Mouse (Mus musculus): ENCODE measurements around the gene Fgfr2. TPM values are rescaled to one million over a fixed set of nuclear protein-coding genes. Genes with fewer than 3 reads are reported as not detected.
A peak's percentile ranks its signal among the peaks of the same experiment; 100 is the strongest.

Gene Fgfr2
- polyA plus RNA-seq, 1 experiment from 2014 or later: 133 TPM

- Histone ChIP-seq H3K27ac (ENCODE audit: low read depth, low read length) (no peak overlapping the region), H3K36me3 (ENCODE audit: control insufficient read depth, insufficient read depth, low read length) (peaks cover 30% of the 10 kb centered on the region), H3K27me3 (ENCODE audit: control insufficient read depth, insufficient read depth, low read length) (no peaks in the 10 kb centered on the region), H3K4me3 (ENCODE audit: low read length) (no peak overlapping the region), H3K9me3 (ENCODE audit: control insufficient read depth, low read length) (no peaks in the 10 kb centered on the region), H3K9ac (ENCODE audit: low read depth, low read length) (no peak overlapping the region; the same call in 1 of the 2 replicates), H3K4me1 (ENCODE audit: control insufficient read depth, insufficient read depth, low read length) (peaks cover 6% of the 10 kb centered on the region; the same call in 1 of the 2 replicates), H3K4me2 (replicated peaks; ENCODE audit: low read depth, low read length) (no peak overlapping the region)
- 92% methylated on average over 22 of the region's 22 CpGs for WGBS
- ATAC-seq (ENCODE audit: low FRiP score, low TSS enrichment): no peak
Measured at GRCm38 (mm10) chr7:132759405-132759891, 363.7 kb downstream of the Fgfr2 start.

DNA sequence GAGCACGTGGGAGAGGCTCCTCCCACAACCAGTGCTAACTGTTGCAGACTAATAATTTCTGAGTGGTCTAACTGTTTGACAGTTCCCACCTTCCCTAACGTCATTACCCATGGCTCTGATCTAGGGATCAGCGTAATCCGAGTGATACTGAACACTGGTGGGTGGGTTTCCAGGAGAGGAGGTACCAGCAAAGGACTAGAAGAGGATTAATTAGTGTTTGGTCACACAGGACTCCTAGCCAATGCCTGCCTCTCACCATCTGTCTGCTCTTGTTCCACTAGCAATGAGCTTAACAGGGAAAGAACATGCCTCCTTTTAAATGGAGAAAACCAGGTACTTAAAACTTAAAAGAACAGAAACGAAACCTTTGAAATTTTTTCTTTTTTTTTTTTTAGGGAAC is 364.3 kb downstream of the Fgfr2 start:
- Histone ChIP-seq H3K27ac (ENCODE audit: low read depth, low read length) (no peak overlapping the region), H3K36me3 (ENCODE audit: control insufficient read depth, insufficient read depth, low read length) (peaks cover 27% of the 10 kb centered on the region), H3K9ac (ENCODE audit: low read depth, low read length) (no peak overlapping the region), H3K4me3 (ENCODE audit: low read length) (no peak overlapping the region), H3K4me1 (ENCODE audit: control insufficient read depth, insufficient read depth, low read length) (peaks cover 9% of the 10 kb centered on the region; the same call in 1 of the 2 replicates), H3K4me2 (replicated peaks; ENCODE audit: low read depth, low read length) (no peak overlapping the region), H3K27me3 (ENCODE audit: control insufficient read depth, insufficient read depth, low read length) (no peaks in the 10 kb centered on the region), H3K9me3 (ENCODE audit: control insufficient read depth, low read length) (no peaks in the 10 kb centered on the region)
- 62% methylated on average over 5 of the region's 5 CpGs for WGBS
- ATAC-seq (ENCODE audit: low FRiP score, low TSS enrichment): no peak

GRCm38 (mm10) chr7:132756325-132756724 is 366.8 kb downstream of the Fgfr2 start:
- no peak for ATAC-seq (ENCODE audit: low FRiP score, low TSS enrichment)
- Histone ChIP-seq H3K4me3 (ENCODE audit: low read length) (no peak overlapping the region), H3K9ac (ENCODE audit: low read depth, low read length) (no peak overlapping the region), H3K9me3 (ENCODE audit: control insufficient read depth, low read length) (no peaks in the 10 kb centered on the region), H3K4me2 (replicated peaks; ENCODE audit: low read depth, low read length) (no peak overlapping the region), H3K27ac (ENCODE audit: low read depth, low read length) (no peak overlapping the region), H3K4me1 (ENCODE audit: control insufficient read depth, insufficient read depth, low read length) (peaks cover 9% of the 10 kb centered on the region; the same call in 1 of the 2 replicates), H3K27me3 (ENCODE audit: control insufficient read depth, insufficient read depth, low read length) (no peaks in the 10 kb centered on the region), H3K36me3 (ENCODE audit: control insufficient read depth, insufficient read depth, low read length) (peaks cover 24% of the 10 kb centered on the region)
- 91% methylated on average over 5 of the region's 5 CpGs for WGBS

- Histone ChIP-seq H3K4me1 (ENCODE audit: control insufficient read depth, insufficient read depth, low read length) (peaks cover 9% of the 10 kb centered on the region; the same call in 1 of the 2 replicates), H3K9ac (ENCODE audit: low read depth, low read length) (no peak overlapping the region), H3K27me3 (ENCODE audit: control insufficient read depth, insufficient read depth, low read length) (no peaks in the 10 kb centered on the region), H3K4me3 (ENCODE audit: low read length) (no peak overlapping the region), H3K4me2 (replicated peaks; ENCODE audit: low read depth, low read length) (no peak overlapping the region), H3K9me3 (ENCODE audit: control insufficient read depth, low read length) (no peaks in the 10 kb centered on the region), H3K27ac (ENCODE audit: low read depth, low read length) (peak overlapping the region; percentile 12; the same call in 1 of the 2 replicates), H3K36me3 (ENCODE audit: control insufficient read depth, insufficient read depth, low read length) (peaks cover 18% of the 10 kb centered on the region)
- no peak for ATAC-seq (ENCODE audit: low FRiP score, low TSS enrichment)
- 42% methylated on average over 3 of the region's 3 CpGs for WGBS
Measured at GRCm38 (mm10) chr7:132754389-132754750, 368.8 kb downstream of the Fgfr2 start.

GRCm38 (mm10) chr7:132753518-132754388 is 369.4 kb downstream of the Fgfr2 start:
- Histone ChIP-seq H3K9me3 (ENCODE audit: control insufficient read depth, low read length) (no peaks in the 10 kb centered on the region), H3K4me1 (ENCODE audit: control insufficient read depth, insufficient read depth, low read length) (peaks cover 9% of the 10 kb centered on the region; the same call in 1 of the 2 replicates), H3K36me3 (ENCODE audit: control insufficient read depth, insufficient read depth, low read length) (peaks cover 13% of the 10 kb centered on the region), H3K4me3 (ENCODE audit: low read length) (no peak overlapping the region), H3K27ac (ENCODE audit: low read depth, low read length) (peak overlapping the region; percentile 12; the same call in 1 of the 2 replicates), H3K4me2 (replicated peaks; ENCODE audit: low read depth, low read length) (no peak overlapping the region), H3K9ac (ENCODE audit: low read depth, low read length) (no peak overlapping the region), H3K27me3 (ENCODE audit: control insufficient read depth, insufficient read depth, low read length) (no peaks in the 10 kb centered on the region)
- ATAC-seq (ENCODE audit: low FRiP score, low TSS enrichment): no peak
- 61% methylated on average over 4 of the region's 4 CpGs for WGBS

- Histone ChIP-seq H3K4me2 (replicated peaks; ENCODE audit: low read depth, low read length) (no peak overlapping the region), H3K9ac (ENCODE audit: low read depth, low read length) (no peak overlapping the region), H3K9me3 (ENCODE audit: control insufficient read depth, low read length) (no peaks in the 10 kb centered on the region), H3K27me3 (ENCODE audit: control insufficient read depth, insufficient read depth, low read length) (no peaks in the 10 kb centered on the region), H3K27ac (ENCODE audit: low read depth, low read length) (no peak overlapping the region), H3K4me3 (ENCODE audit: low read length) (no peak overlapping the region), H3K36me3 (ENCODE audit: control insufficient read depth, insufficient read depth, low read length) (peaks cover 3% of the 10 kb centered on the region), H3K4me1 (ENCODE audit: control insufficient read depth, insufficient read depth, low read length) (peaks cover 9% of the 10 kb centered on the region; the same call in 1 of the 2 replicates)
- no peak for ATAC-seq (ENCODE audit: low FRiP score, low TSS enrichment)
- WGBS: 79% methylated on average over 2 of the region's 2 CpGs
Measured at GRCm38 (mm10) chr7:132751716-132752115, 371.4 kb downstream of the Fgfr2 start.

- Histone ChIP-seq H3K9ac (ENCODE audit: low read depth, low read length) (no peak overlapping the region), H3K9me3 (ENCODE audit: control insufficient read depth, low read length) (no peaks in the 10 kb centered on the region), H3K27ac (ENCODE audit: low read depth, low read length) (no peak overlapping the region), H3K27me3 (ENCODE audit: control insufficient read depth, insufficient read depth, low read length) (no peaks in the 10 kb centered on the region), H3K36me3 (ENCODE audit: control insufficient read depth, insufficient read depth, low read length) (no peaks in the 10 kb centered on the region; the same call in 1 of the 2 replicates), H3K4me1 (ENCODE audit: control insufficient read depth, insufficient read depth, low read length) (peaks cover 4% of the 10 kb centered on the region; the same call in 1 of the 2 replicates), H3K4me2 (replicated peaks; ENCODE audit: low read depth, low read length) (no peak overlapping the region), H3K4me3 (ENCODE audit: low read length) (no peak overlapping the region)
- 95% methylated on average over 11 of the region's 11 CpGs for WGBS
- ATAC-seq (ENCODE audit: low FRiP score, low TSS enrichment): no peak
Measured at GRCm38 (mm10) chr7:132749504-132749903, 373.6 kb downstream of the Fgfr2 start.

- WGBS: 86% methylated on average over 3 of the region's 3 CpGs
- H3K4me1 ChIP-seq (ENCODE audit: control insufficient read depth, insufficient read depth, low read length): no peaks in the 10 kb centered on the region
Measured at GRCm38 (mm10) chr7:132748076-132748769, 374.9 kb downstream of the Fgfr2 start.

More at GRCm38 (mm10) chr7:132748076-132748769, 374.9 kb downstream of the Fgfr2 start:
- H3K9ac ChIP-seq (ENCODE audit: low read depth, low read length): no peak overlapping the region
- no peaks in the 10 kb centered on the region for H3K9me3 ChIP-seq (ENCODE audit: control insufficient read depth, low read length)
- no peaks in the 10 kb centered on the region for H3K27me3 ChIP-seq (ENCODE audit: control insufficient read depth, insufficient read depth, low read length)
- H3K4me2 ChIP-seq (replicated peaks; ENCODE audit: low read depth, low read length): no peak overlapping the region
- no peak for ATAC-seq (ENCODE audit: low FRiP score, low TSS enrichment)
- H3K36me3 ChIP-seq (ENCODE audit: control insufficient read depth, insufficient read depth, low read length): no peaks in the 10 kb centered on the region; the same call in 1 of the 2 replicates
- H3K4me3 ChIP-seq (ENCODE audit: low read length): no peak overlapping the region
- no peak overlapping the region for H3K27ac ChIP-seq (ENCODE audit: low read depth, low read length)

Measured in kidney, embryonic 14.5 days (tissue).